Mouse (Mus musculus): ENCODE measurements at regions not wholly inside any gene's neighbourhood (a gene's known extent, or its start where the extent isn't known, plus 50 kb on each side); places are given as distances from the start of the nearest gene placed in this dataset.

DNA sequence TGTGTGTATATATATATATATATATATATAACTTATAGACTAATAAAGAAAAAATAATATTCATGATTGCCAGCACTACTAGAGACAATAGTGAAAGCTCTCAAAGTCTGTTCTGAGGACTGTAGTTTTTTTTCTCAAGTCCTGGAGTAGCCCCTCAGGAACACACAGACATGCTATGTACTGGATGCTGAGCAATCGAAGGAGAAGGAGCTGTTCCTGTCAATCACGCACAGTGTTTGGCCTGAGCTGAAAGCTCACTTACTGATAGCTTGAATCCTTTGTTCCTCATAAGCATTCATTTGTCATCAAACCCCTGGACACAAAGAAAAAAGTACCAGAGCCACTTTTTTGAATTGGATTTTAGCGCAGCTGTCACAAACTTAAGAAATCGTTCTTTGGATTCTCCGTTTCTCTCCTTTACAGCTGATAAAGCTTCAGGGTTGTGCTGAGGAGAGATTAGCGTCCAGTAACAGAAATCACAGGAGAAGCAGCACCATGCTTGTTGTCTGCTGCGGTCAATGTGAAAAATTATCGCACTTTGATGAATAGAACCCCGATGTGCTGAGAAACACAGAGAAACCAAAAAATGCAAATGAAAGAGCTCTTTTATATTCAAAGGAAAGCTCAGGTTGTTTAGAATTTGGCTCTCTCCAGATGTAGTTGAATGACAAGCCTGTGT, 702.2 kb upstream of the Tyrp1 start:
- no peak for DNase-seq (ENCODE audit: low spot score)

DNA sequence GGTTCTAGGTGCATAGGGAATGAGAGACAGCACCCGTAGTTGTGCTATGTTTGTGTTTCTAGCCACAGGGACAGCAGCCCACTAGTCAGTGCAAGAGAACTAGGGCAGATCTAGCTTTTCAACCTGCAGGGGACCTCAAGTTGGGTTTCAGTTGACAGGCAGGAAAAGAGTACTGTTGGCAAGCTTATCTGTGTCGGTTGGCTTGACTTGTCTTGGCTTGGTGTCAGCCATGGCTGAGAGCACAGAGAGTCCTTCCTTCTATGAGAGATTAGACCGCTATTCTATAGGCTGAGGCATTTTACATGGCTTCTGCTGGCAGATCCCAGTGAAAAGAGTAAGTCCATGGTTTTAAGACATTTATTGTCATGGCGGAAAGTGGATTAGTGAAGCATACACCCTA, 693.7 kb upstream of the Tyrp1 start:
- DNase-seq (ENCODE audit: low spot score): no peak

DNA sequence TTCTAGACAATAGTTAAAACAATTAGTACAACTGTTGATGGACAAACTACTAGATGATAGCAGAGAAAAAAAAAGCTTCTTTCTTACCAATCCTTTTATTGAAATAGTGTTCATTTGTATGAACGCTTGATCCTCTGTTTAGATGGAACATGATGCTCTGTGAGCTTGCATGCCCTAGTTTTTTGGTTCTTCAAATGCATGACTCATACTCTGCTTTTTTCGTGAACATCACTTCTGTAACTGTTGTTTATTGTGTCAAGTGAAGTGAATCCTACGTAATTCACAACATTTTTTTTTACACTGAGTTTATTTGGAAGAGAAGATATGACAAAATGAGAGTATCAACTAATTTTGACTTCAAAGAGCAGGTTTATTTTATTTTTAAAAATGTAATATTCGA, 674.1 kb upstream of the Tyrp1 start:
- peak; percentile 6 for DNase-seq (ENCODE audit: low spot score)

DNA sequence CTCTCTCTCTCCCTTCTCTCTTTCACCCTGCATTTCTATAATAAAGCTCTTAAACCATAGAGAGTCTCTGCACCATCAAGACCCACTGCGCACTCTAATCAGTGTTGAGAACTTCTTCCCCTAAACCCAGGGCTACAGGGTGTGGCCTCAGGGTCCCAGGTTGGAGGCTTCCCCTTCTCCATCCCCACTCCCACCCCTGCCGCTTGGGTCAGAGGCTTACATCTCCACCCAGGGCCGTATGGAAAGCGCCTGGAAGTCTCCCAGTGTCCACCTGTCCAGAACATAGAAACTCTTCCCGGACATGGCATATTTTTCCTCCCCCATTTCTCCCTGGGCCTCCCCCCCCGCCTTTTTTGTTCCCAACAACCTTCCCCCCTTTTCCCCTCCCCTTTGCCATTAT, 660.7 kb upstream of the Tyrp1 start:
- DNase-seq (ENCODE audit: low spot score): no peak

DNA sequence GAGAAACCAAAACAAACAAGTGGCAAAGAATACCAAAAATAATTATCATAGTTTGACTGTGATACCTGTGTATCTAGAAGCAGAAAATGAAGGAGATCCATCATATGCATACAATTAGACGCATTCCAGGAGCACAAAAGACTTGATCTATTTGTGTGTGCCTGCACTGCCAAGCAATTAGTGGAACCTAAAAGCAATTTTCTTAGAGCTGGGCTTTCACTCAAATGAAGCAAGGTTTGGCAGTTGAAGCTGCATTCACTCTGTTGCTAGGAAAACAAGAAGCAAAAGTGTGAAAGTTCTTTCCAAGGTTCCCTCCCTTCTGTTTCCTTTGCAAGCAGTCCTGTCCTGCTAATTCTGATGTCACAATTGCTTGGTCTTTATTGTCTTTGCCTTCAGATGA, 631.7 kb upstream of the Tyrp1 start:
- DNase-seq (ENCODE audit: low spot score): no peak

DNA sequence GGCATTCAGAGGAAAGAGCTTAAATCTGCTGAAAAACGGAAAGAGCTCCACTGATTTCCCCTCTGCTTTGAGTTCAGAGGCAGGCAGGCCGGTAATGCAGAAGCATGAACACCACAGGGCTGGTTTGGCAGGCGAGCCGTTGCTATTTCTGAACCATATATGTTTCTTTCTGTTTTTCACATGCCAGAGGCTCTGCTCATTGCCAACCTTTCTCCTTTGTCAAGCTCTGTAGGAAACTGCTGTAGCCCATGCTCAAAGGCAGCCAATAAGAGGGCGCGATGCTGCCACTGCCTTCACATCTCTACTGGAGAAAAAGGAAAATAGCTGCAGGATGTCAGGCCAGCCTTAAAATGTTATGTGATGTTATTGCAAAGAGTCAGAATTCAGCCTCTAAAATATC, 630.0 kb upstream of the Tyrp1 start:
- no peak for DNase-seq (ENCODE audit: low spot score)

DNA sequence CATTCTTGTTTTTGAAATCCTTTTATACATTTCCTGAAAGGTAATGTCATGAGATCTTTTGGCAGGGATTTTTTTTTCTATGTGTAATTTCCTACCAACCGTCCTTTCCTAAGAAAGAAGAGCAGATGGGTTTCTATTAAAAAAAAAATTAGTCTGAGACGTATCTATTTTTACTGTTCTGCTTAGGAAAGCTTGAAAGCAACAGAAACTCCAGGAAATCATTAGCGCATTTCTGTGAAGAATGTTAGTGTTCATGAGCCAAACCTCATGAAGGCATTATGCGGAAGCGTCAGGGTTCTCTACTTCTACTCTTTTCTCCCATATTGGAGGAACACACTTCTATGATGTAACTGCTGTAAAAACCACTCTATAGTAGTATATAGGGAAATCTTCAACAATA, 629.5 kb upstream of the Tyrp1 start:
- no peak for DNase-seq (ENCODE audit: low spot score)

Data from left cerebral cortex, adult 11 months (tissue).